Comparison of ENCODE assay signal across 21 mouse cellular contexts in the genomic region with DNA sequence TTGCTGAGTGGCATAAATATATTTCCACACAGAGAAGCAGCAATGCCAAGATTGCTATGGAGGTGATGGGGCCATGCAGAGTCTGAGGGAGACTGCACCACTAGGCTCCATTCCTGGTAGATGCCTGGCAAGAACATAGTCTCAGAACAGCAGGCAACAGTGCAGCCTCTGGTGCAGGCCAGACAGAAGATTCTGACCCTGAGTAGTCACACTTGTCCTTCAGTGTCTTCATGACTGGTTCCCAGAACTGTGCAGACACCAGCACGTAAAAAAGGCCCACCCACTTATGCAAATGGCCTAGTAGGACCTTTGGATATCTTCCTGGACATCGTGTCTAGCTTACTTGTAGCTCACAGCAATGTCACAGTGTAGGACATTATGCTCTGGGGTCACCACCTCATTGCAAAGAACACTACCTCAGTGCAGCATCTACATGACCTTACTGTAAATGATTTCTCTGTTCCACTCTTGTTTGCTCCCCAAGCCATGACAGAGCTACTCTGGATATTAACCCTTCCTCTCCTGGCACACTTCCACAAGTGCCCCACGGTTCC. TPM values are rescaled to one million over a fixed set of nuclear protein-coding genes. Genes with fewer than 3 reads are reported as not detected.
DNase-seq lines count a peak whose midpoint lies in the region; ATAC-seq and TF ChIP-seq lines count a peak whose summit lies in the region.
"Had no signal": no experiment of that assay in that cellular context is flagged by ENCODE, and none has a peak within 500 bp of the region (broad histone marks: within the 10 kb centered on the region; RNA-seq: fewer than 3 reads in every experiment).

No protein-coding gene starts in this region.

- no peak overlapping the region for H3K9ac ChIP-seq in embryonic facial prominence, embryonic 15.5 days
- no peak overlapping the region for H3K9ac ChIP-seq in kidney, embryonic 16.5 days (replicated peaks; ENCODE audit: low read length)
- no peak overlapping the region for H3K9ac ChIP-seq in midbrain, embryonic 13.5 days (replicated peaks)
- H3K9ac ChIP-seq in midbrain, embryonic 14.5 days (replicated peaks; ENCODE audit: low read length), result no peak overlapping the region
- H3K9ac ChIP-seq in liver, postnatal 0 days (replicated peaks), result no peak overlapping the region
- H3K9ac ChIP-seq: forebrain, embryonic 13.5 days; hindbrain, embryonic 12.5 days; liver, embryonic 13.5 days; lung, embryonic 15.5 days; midbrain, embryonic 12.5 days; stomach, embryonic 15.5 days had no signal

- TF ChIP-seq CTCF in liver, postnatal 0 days (IDR thresholded peaks at IDR 0.05; ENCODE audit: low read depth), result no peak

- no peak overlapping the region for H3K27ac ChIP-seq in embryonic facial prominence, embryonic 15.5 days (replicated peaks)
- H3K27ac ChIP-seq in embryonic facial prominence, embryonic 10.5 days (replicated peaks), result no peak overlapping the region
- H3K27ac ChIP-seq in kidney, embryonic 16.5 days (ENCODE audit: low read length), result no peak overlapping the region
- H3K27ac ChIP-seq in midbrain, embryonic 13.5 days, result no peak overlapping the region
- H3K27ac ChIP-seq in midbrain, embryonic 14.5 days (replicated peaks; ENCODE audit: low read depth, low read length), result no peak overlapping the region
- no peak overlapping the region for H3K27ac ChIP-seq in liver, postnatal 0 days (ENCODE audit: low read depth)
- H3K27ac ChIP-seq: forebrain, embryonic 13.5 days; hindbrain, embryonic 12.5 days; liver, embryonic 13.5 days; lung, embryonic 15.5 days; midbrain, embryonic 12.5 days; stomach, embryonic 15.5 days had no signal

- DNase-seq in embryonic facial prominence, embryonic 10.5 days (ENCODE audit: low spot score), result no peak
- no peak for DNase-seq in kidney, adult 9 months
- DNase-seq in midbrain, embryonic 14.5 days, result no peak
- DNase-seq in liver, postnatal 0 days, result no peak
- DNase-seq: B cell, adult 2 months; cerebellum, adult 11-12 months; cerebellum, postnatal 10 days; gastrocnemius, postnatal 10 days; kidney, adult 11 months; liver, embryonic 13.5 days; right cerebral cortex, postnatal 25 days; thymus, postnatal 14 days had no signal

- ATAC-seq in embryonic facial prominence, embryonic 15.5 days (ENCODE audit: insufficient number of reproducible peaks, low FRiP score, low TSS enrichment, low read depth), result peak; percentile 24; the same call in 1 of the 2 replicates
- peak; percentile 54 for ATAC-seq in kidney, embryonic 16.5 days (ENCODE audit: low FRiP score, low TSS enrichment)
- 0 out of 2 replicates have a peak, but pooled peaks have one; percentile 18 for ATAC-seq in midbrain, embryonic 13.5 days
- no peak for ATAC-seq in midbrain, embryonic 14.5 days (ENCODE audit: low FRiP score, low TSS enrichment)
- peak; percentile 27; the same call in 1 of the 2 replicates for ATAC-seq in liver, postnatal 0 days
- ATAC-seq in cerebellum, adult (ENCODE audit: insufficient number of reproducible peaks, low FRiP score, low TSS enrichment), result no peak
- ATAC-seq: forebrain, embryonic 13.5 days had no signal

- no peak for TF ChIP-seq EP300 in liver, postnatal 0 days (IDR thresholded peaks at IDR 0.05; ENCODE audit: low read depth)

- H3K4me2 ChIP-seq in embryonic facial prominence, embryonic 15.5 days (replicated peaks), result no peak overlapping the region
- H3K4me2 ChIP-seq in kidney, embryonic 16.5 days (replicated peaks; ENCODE audit: low read depth, low read length), result no peak overlapping the region
- no peak overlapping the region for H3K4me2 ChIP-seq in midbrain, embryonic 13.5 days (replicated peaks)
- no peak overlapping the region for H3K4me2 ChIP-seq in midbrain, embryonic 14.5 days (ENCODE audit: low read length)
- no peak overlapping the region for H3K4me2 ChIP-seq in liver, postnatal 0 days (ENCODE audit: low read depth, low read length)
- H3K4me2 ChIP-seq: forebrain, embryonic 13.5 days; hindbrain, embryonic 12.5 days; liver, embryonic 13.5 days; lung, embryonic 15.5 days; midbrain, embryonic 12.5 days; stomach, embryonic 15.5 days had no signal

- no peaks in the 10 kb centered on the region for H3K4me1 ChIP-seq in embryonic facial prominence, embryonic 15.5 days
- no peaks in the 10 kb centered on the region for H3K4me1 ChIP-seq in embryonic facial prominence, embryonic 10.5 days
- no peaks in the 10 kb centered on the region; the same call in 1 of the 2 replicates for H3K4me1 ChIP-seq in kidney, embryonic 16.5 days (ENCODE audit: insufficient read depth, low read length)
- H3K4me1 ChIP-seq in midbrain, embryonic 13.5 days (replicated peaks), result peaks cover 6% of the 10 kb centered on the region; the same call in 1 of the 2 replicates
- no peaks in the 10 kb centered on the region for H3K4me1 ChIP-seq in midbrain, embryonic 14.5 days (ENCODE audit: control insufficient read depth, insufficient read depth, low read length)
- no peaks in the 10 kb centered on the region for H3K4me1 ChIP-seq in liver, postnatal 0 days (ENCODE audit: insufficient read depth)
- H3K4me1 ChIP-seq: liver, embryonic 13.5 days; lung, embryonic 15.5 days; stomach, embryonic 15.5 days had no signal

- 73% methylated on average over 3 of the region's 3 CpGs for WGBS in embryonic facial prominence, embryonic 15.5 days
- 73% methylated on average over 3 of the region's 3 CpGs for WGBS in embryonic facial prominence, embryonic 10.5 days
- 46% methylated on average over 3 of the region's 3 CpGs for WGBS in kidney, embryonic 16.5 days
- WGBS in midbrain, embryonic 13.5 days, result 73% methylated on average over 3 of the region's 3 CpGs
- WGBS in midbrain, embryonic 14.5 days, result 71% methylated on average over 3 of the region's 3 CpGs
- 38% methylated on average over 3 of the region's 3 CpGs for whole genome bisulfite sequencing in liver, postnatal 0 days (ENCODE audit: insufficient replicate concordance)

- no peak overlapping the region for H3K4me3 ChIP-seq in embryonic facial prominence, embryonic 15.5 days (replicated peaks)
- no peak overlapping the region for H3K4me3 ChIP-seq in embryonic facial prominence, embryonic 10.5 days
- no peak overlapping the region for H3K4me3 ChIP-seq in kidney, embryonic 16.5 days (ENCODE audit: low read length)
- H3K4me3 ChIP-seq in midbrain, embryonic 13.5 days (replicated peaks), result no peak overlapping the region
- H3K4me3 ChIP-seq in midbrain, embryonic 14.5 days (replicated peaks; ENCODE audit: low read depth, low read length), result no peak overlapping the region
- no peak overlapping the region for H3K4me3 ChIP-seq in liver, postnatal 0 days (ENCODE audit: low read depth, low read length)
- H3K4me3 ChIP-seq: forebrain, embryonic 13.5 days; hindbrain, embryonic 12.5 days; liver, embryonic 13.5 days; lung, embryonic 15.5 days; midbrain, embryonic 12.5 days; stomach, embryonic 15.5 days had no signal

- no peaks in the 10 kb centered on the region for H3K36me3 ChIP-seq in embryonic facial prominence, embryonic 15.5 days
- no peaks in the 10 kb centered on the region for H3K36me3 ChIP-seq in embryonic facial prominence, embryonic 10.5 days (replicated peaks)
- H3K36me3 ChIP-seq in kidney, embryonic 16.5 days (ENCODE audit: insufficient read depth, low read length), result no peaks in the 10 kb centered on the region
- no peaks in the 10 kb centered on the region for H3K36me3 ChIP-seq in midbrain, embryonic 13.5 days
- no peaks in the 10 kb centered on the region for H3K36me3 ChIP-seq in midbrain, embryonic 14.5 days (ENCODE audit: control insufficient read depth, insufficient read depth, low read length)
- H3K36me3 ChIP-seq in liver, postnatal 0 days (replicated peaks; ENCODE audit: insufficient read depth, low read length), result no peaks in the 10 kb centered on the region
- H3K36me3 ChIP-seq: hindbrain, embryonic 12.5 days; liver, embryonic 13.5 days; lung, embryonic 15.5 days; midbrain, embryonic 12.5 days; stomach, embryonic 15.5 days had no signal

- H3K27me3 ChIP-seq in embryonic facial prominence, embryonic 15.5 days, result no peaks in the 10 kb centered on the region; the same call in 1 of the 2 replicates
- H3K27me3 ChIP-seq in embryonic facial prominence, embryonic 10.5 days (replicated peaks; ENCODE audit: low read depth, poor library complexity, severe bottlenecking), result no peaks in the 10 kb centered on the region; the same call in 1 of the 2 replicates
- no peaks in the 10 kb centered on the region for H3K27me3 ChIP-seq in kidney, embryonic 16.5 days (ENCODE audit: insufficient read depth, low read length)
- no peaks in the 10 kb centered on the region for H3K27me3 ChIP-seq in midbrain, embryonic 13.5 days
- H3K27me3 ChIP-seq in midbrain, embryonic 14.5 days (ENCODE audit: control insufficient read depth, insufficient read depth, low read length), result no peaks in the 10 kb centered on the region
- H3K27me3 ChIP-seq in liver, postnatal 0 days (ENCODE audit: insufficient read depth, low read length), result no peaks in the 10 kb centered on the region
- H3K27me3 ChIP-seq: forebrain, embryonic 13.5 days; hindbrain, embryonic 12.5 days; liver, embryonic 13.5 days; lung, embryonic 15.5 days; midbrain, embryonic 12.5 days; stomach, embryonic 15.5 days had no signal

- H3K9me3 ChIP-seq in embryonic facial prominence, embryonic 15.5 days (replicated peaks), result no peaks in the 10 kb centered on the region
- H3K9me3 ChIP-seq in embryonic facial prominence, embryonic 10.5 days, result no peaks in the 10 kb centered on the region
- H3K9me3 ChIP-seq in kidney, embryonic 16.5 days (ENCODE audit: low read length), result no peaks in the 10 kb centered on the region
- H3K9me3 ChIP-seq in midbrain, embryonic 13.5 days, result no peaks in the 10 kb centered on the region; the same call in 1 of the 2 replicates
- no peaks in the 10 kb centered on the region for H3K9me3 ChIP-seq in midbrain, embryonic 14.5 days (ENCODE audit: control insufficient read depth, low read length)
- H3K9me3 ChIP-seq in liver, postnatal 0 days (ENCODE audit: low read length), result no peaks in the 10 kb centered on the region
- H3K9me3 ChIP-seq: forebrain, embryonic 13.5 days; hindbrain, embryonic 12.5 days; liver, embryonic 13.5 days; lung, embryonic 15.5 days; midbrain, embryonic 12.5 days; stomach, embryonic 15.5 days had no signal

RNA-seq across cellular contexts. Expression of a gene that starts 9.9 kb away (rescaled TPM):
- 3.5 and 3.9 TPM in 2 replicates for polyA plus RNA-seq in embryonic facial prominence, embryonic 15.5 days (2015; fragmentation: Nextera tagmentation; extraction: Ambion mirVana)
- 0.60 and 0.73 TPM in 2 replicates for polyA plus RNA-seq in embryonic facial prominence, embryonic 10.5 days (2016; fragmentation: Nextera tagmentation; extraction: Ambion mirVana)
- 15.0 and 17.7 TPM in 2 replicates for polyA plus RNA-seq in kidney, embryonic 16.5 days (2015; fragmentation: Nextera tagmentation; extraction: Ambion mirVana)
- 0.66 and 0.94 TPM in 2 replicates for polyA plus RNA-seq in midbrain, embryonic 13.5 days (2015; fragmentation: Nextera tagmentation; extraction: Ambion mirVana)
- 2.1 and 2.2 TPM in 2 replicates for polyA plus RNA-seq in midbrain, embryonic 14.5 days (2014; fragmentation: Nextera tagmentation; extraction: Ambion mirVana)
- polyA plus RNA-seq in liver, postnatal 0 days (2015; fragmentation: Nextera tagmentation; extraction: Ambion mirVana), result 2.4 and 3.4 TPM in 2 replicates

Comparison
In these comparisons a context has a peak if more than half of its experiments do, and no peak if none do; other contexts are left out.
1. ATAC-seq: peak in embryonic facial prominence, embryonic 15.5 days (single experiment), kidney, embryonic 16.5 days (single experiment), midbrain, embryonic 13.5 days (single experiment) and liver, postnatal 0 days (single experiment); none in midbrain, embryonic 14.5 days (single experiment) and cerebellum, adult (single experiment).